Mouse (Mus musculus) erythroblast, embryonic 14.5 days (primary cell): ENCODE data around the gene Gm26558. TPM values are rescaled to one million over a fixed set of nuclear protein-coding genes. Genes with fewer than 3 reads are reported as not detected.

Experiments used
- H3K27me3 ChIP-seq: 2 replicates; pipeline ENCODE4 v1.6.1; 2012; ENCODE audit warnings: inconsistent platforms; ENCODE audit not compliant: control insufficient read depth
- H3K36me3 ChIP-seq: 2 replicates; pipeline ENCODE4 v1.6.1; 2012; ENCODE audit warnings: mild to moderate bottlenecking, inconsistent platforms; ENCODE audit not compliant: control insufficient read depth
- H3K4me1 ChIP-seq: 2 replicates; pipeline ENCODE4 v1.6.1; 2012; ENCODE audit warnings: inconsistent platforms; ENCODE audit not compliant: control insufficient read depth
- H3K4me3 ChIP-seq: replicated peaks from 2 replicates; pipeline ENCODE3; 2012; ENCODE audit warnings: moderate library complexity, mild to moderate bottlenecking, inconsistent platforms
- H3K9me3 ChIP-seq: 2 replicates; pipeline ENCODE4 v1.6.1; 2012; ENCODE audit warnings: low read length, inconsistent platforms, mixed read lengths; ENCODE audit not compliant: control insufficient read depth
- GATA1 ChIP-seq: IDR thresholded peaks from 2 replicates; pipeline ENCODE4 v1.6.1; 2012; ENCODE audit warnings: low read length, inconsistent platforms, mixed read lengths
- TAL1 ChIP-seq: IDR thresholded peaks from 3 replicates; pipeline ENCODE4 v1.6.1; 2012; ENCODE audit warnings: low read length, inconsistent platforms, mixed read lengths
- polyA plus RNA-seq: library from polyadenylated mRNA; stranded (reverse); fragments of >175 nt; gene quantifications from 2 replicates; pipeline ENCODE4 v1.2.3, GENCODE M21; 2012

The Gm26558 gene
- polyA plus RNA-seq, 1 experiment, result not detected

GRCm38 (mm10) chr2:70688454-70689078 lies 26.7 kb upstream of the Gm26558 start:
- peaks cover 88% of the 10 kb centered on the region for H3K36me3 ChIP-seq
- H3K27me3 ChIP-seq, result no peaks in the 10 kb centered on the region
- H3K4me1 ChIP-seq, result no peaks in the 10 kb centered on the region
- H3K9me3 ChIP-seq, result no peaks in the 10 kb centered on the region
- TF ChIP-seq TAL1 (no peak), GATA1 (no peak)
- H3K4me3 ChIP-seq, result no peak overlapping the region

GRCm38 (mm10) chr2:70682324-70682723 lies 20.4 kb upstream of the Gm26558 start:
- Histone ChIP-seq H3K4me1 (no peaks in the 10 kb centered on the region), H3K9me3 (no peaks in the 10 kb centered on the region), H3K27me3 (no peaks in the 10 kb centered on the region), H3K36me3 (peaks cover 92% of the 10 kb centered on the region), H3K4me3 (no peak overlapping the region)
- TF ChIP-seq TAL1 (no peak), GATA1 (no peak)

- no peaks in the 10 kb centered on the region for H3K9me3 ChIP-seq
- H3K4me3 ChIP-seq, result no peak overlapping the region
- peaks cover 10% of the 10 kb centered on the region for H3K36me3 ChIP-seq
- H3K4me1 ChIP-seq, result no peaks in the 10 kb centered on the region; the same call in 1 of the 2 replicates
- no peaks in the 10 kb centered on the region for H3K27me3 ChIP-seq
- TF ChIP-seq GATA1 (no peak), TAL1 (no peak)
These were observed 11.7 kb upstream of the Gm26558 start for GRCm38 (mm10) chr2:70673445-70674126.

GRCm38 (mm10) chr2:70672476-70672875 lies 10.6 kb upstream of the Gm26558 start:
- H3K9me3 ChIP-seq, result no peaks in the 10 kb centered on the region
- TF ChIP-seq TAL1 (no peak), GATA1 (no peak)
- no peak overlapping the region for H3K4me3 ChIP-seq
- H3K4me1 ChIP-seq, result no peaks in the 10 kb centered on the region; the same call in 1 of the 2 replicates
- H3K36me3 ChIP-seq, result peaks cover 2% of the 10 kb centered on the region
- no peaks in the 10 kb centered on the region for H3K27me3 ChIP-seq

- no peaks in the 10 kb centered on the region for H3K27me3 ChIP-seq
- no peak overlapping the region for H3K4me3 ChIP-seq
- H3K9me3 ChIP-seq, result no peaks in the 10 kb centered on the region
- peaks cover 4% of the 10 kb centered on the region for H3K36me3 ChIP-seq
- H3K4me1 ChIP-seq, result peaks cover 6% of the 10 kb centered on the region
- TF ChIP-seq GATA1 (no peak), TAL1 (no peak)
These were observed 8.0 kb upstream of the Gm26558 start for GRCm38 (mm10) chr2:70669896-70670295.

- Histone ChIP-seq H3K27me3 (no peaks in the 10 kb centered on the region), H3K36me3 (peaks cover 4% of the 10 kb centered on the region), H3K9me3 (no peaks in the 10 kb centered on the region), H3K4me1 (peaks cover 7% of the 10 kb centered on the region), H3K4me3 (no peak overlapping the region)
- no peak for TF ChIP-seq TAL1
- TF ChIP-seq GATA1, result no peak
These were observed 7.3 kb upstream of the Gm26558 start for GRCm38 (mm10) chr2:70669241-70669640.

GRCm38 (mm10) chr2:70667016-70667415 lies 5.1 kb upstream of the Gm26558 start:
- H3K4me1 ChIP-seq, result peaks cover 29% of the 10 kb centered on the region
- H3K27me3 ChIP-seq, result no peaks in the 10 kb centered on the region
- H3K4me3 ChIP-seq, result no peak overlapping the region
- H3K36me3 ChIP-seq, result peaks cover 4% of the 10 kb centered on the region
- no peak for TF ChIP-seq TAL1
- TF ChIP-seq GATA1, result no peak
- no peaks in the 10 kb centered on the region for H3K9me3 ChIP-seq

GRCm38 (mm10) chr2:70663764-70664163 lies 1.9 kb upstream of the Gm26558 start:
- H3K9me3 ChIP-seq, result no peaks in the 10 kb centered on the region
- no peak overlapping the region for H3K4me3 ChIP-seq
- H3K27me3 ChIP-seq, result peaks cover 3% of the 10 kb centered on the region; the same call in 1 of the 2 replicates
- TF ChIP-seq GATA1 (no peak), TAL1 (no peak)
- H3K36me3 ChIP-seq, result peaks cover 4% of the 10 kb centered on the region
- peaks cover 42% of the 10 kb centered on the region for H3K4me1 ChIP-seq

GRCm38 (mm10) chr2:70660887-70661714 lies 807 bp downstream of the Gm26558 start, which contains the start of gene Gorasp2:
TSS of gene Gorasp2 (plus strand) at chr2:70661576.
- Histone ChIP-seq H3K9me3 (no peaks in the 10 kb centered on the region), H3K4me3 (peak within 1 kb of the TSS; percentile 95), H3K36me3 (no peaks in the 10 kb centered on the region; the same call in none of the 2 replicates), H3K27me3 (peaks cover 23% of the 10 kb centered on the region), H3K4me1 (peaks cover 36% of the 10 kb centered on the region)
- TF ChIP-seq TAL1 (no peak), GATA1 (peak; percentile 63)
